Mouse (Mus musculus) retina, postnatal 1 day (tissue): Measurements from ENCODE around the gene Il17ra.

Experiments
- DNase-seq: peaks from one replicate; pipeline ENCODE4 v3.0.0-alpha.2; 2012

The Il17ra gene

GRCm38 (mm10) chr6:120471991-120472441, 9.0 kb downstream of the Il17ra start:
- peak; percentile 61 for DNase-seq

GRCm38 (mm10) chr6:120472455-120473140, 9.6 kb downstream of the Il17ra start:
- peak; percentile 75 for DNase-seq

- DNase-seq, result peak; percentile 47
Observed at GRCm38 (mm10) chr6:120473427-120473826, 10.4 kb downstream of the Il17ra start.

- no peak for DNase-seq
Observed at GRCm38 (mm10) chr6:120475288-120475687, 12.2 kb downstream of the Il17ra start.

GRCm38 (mm10) chr6:120479302-120479701, 16.3 kb downstream of the Il17ra start:
- DNase-seq, result no peak

DNA sequence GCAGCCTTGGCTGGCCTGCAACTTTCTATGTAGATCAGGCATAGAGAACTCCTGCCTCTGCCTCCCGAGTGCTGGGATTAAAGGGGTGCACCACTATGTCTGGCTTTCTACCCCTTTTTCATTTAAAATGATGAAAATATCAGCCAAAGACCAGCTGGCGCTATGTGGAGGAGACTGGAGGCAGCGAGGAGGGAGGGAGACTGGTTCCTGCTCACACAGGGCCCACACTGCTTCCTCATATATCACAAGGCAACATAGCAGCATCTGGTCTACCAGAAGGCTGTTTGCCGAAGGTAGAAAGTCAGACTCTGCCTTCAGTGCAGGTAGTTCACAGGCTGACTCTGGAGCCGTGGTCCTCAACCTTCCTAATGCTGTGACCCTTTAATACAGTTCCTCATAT, 17.3 kb downstream of the Il17ra start:
- no peak for DNase-seq

DNA sequence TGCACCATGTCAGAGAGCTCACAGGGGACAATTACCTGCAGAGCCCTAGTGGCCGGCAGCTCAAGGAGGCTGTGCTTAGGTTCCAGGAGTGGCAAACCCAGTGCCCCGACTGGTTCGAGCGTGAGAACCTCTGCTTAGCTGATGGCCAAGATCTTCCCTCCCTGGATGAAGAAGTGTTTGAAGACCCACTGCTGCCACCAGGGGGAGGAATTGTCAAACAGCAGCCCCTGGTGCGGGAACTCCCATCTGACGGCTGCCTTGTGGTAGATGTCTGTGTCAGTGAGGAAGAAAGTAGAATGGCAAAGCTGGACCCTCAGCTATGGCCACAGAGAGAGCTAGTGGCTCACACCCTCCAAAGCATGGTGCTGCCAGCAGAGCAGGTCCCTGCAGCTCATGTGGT, 18.5 kb downstream of the Il17ra start:
- DNase-seq, result no peak

GRCm38 (mm10) chr6:120482021-120482420, 19.0 kb downstream of the Il17ra start:
- DNase-seq, result no peak

GRCm38 (mm10) chr6:120482756-120483155, 19.7 kb downstream of the Il17ra start:
- DNase-seq, result no peak

- DNase-seq, result peak; percentile 69
Observed at GRCm38 (mm10) chr6:120483211-120483626, 20.2 kb downstream of the Il17ra start.

GRCm38 (mm10) chr6:120485038-120485437, 22.0 kb downstream of the Il17ra start:
- DNase-seq, result no peak

- DNase-seq, result peak; percentile 66
Observed at GRCm38 (mm10) chr6:120486051-120486510, 23.0 kb downstream of the Il17ra start.

- no peak for DNase-seq
Observed at GRCm38 (mm10) chr6:120488647-120489046, 25.6 kb downstream of the Il17ra start.

DNA sequence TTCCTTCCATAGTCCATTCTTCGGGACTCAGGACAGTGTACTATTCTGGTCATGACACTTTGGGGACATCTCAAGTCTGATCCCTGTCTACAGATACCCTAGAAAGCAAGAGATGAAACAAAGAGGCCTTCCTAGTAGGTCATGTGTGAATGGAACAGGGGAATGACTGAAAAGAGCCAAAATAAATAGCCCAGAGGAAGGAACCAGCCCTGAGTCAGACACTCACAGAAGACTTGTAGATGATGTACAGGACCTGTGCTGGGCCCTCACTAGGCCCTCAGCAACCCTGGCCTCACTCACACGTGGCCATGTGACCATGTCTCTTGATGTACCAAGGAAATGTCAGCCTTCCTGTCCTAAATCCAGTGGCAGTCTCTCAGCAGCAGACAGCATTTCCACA, 26.4 kb downstream of the Il17ra start:
- no peak for DNase-seq

DNA sequence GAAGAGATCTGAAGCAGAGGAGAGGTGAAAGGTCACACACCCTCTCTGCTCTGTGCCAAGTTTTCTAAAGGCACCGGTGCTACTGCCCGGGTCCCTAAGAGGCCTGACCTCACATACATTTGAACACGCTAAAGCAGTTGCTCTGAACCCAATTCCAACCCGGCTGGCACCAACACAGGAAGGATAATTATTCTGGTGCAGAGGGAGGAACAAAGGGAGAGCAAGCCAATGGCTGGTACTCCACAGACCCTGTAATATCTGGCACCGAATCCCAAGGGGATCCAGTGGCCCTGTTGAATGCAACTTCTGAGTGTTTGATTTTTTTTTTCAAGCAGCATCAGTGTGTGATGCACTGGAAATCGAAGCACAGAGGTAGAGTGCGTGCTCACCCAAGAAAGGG, 28.0 kb downstream of the Il17ra start:
- DNase-seq, result no peak

DNA sequence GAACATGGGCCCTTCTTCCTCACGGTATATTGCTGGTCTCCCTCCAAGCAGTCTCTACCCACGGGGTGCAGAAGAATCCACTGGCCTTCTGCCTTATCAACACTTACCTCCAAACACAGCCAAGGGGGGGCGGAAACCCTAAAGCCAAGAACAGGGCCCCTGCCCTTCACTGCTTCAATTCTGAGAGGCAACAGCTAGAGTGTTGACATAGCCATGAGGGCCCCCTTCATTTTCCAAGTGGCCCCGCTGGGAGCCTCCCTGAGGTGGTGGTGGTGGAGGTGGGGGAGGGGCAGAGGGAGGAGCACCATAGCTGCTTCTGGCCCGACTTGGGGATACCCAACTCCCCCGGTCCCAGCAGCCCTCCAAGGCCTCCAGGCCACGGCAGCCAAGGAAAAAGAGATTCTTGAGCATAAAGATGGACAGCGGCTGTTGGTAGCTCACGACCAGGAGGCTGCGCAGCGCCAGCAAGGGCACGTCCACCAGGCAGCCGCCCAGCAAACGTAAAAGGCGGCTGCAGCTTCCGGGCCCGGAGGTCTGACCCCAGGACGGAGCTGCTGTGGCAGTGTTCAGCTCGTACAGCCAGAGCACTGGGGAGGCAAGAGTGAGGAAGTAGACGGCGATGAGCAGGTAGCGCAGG, 28.9 kb downstream of the Il17ra start:
- no peak for DNase-seq

- DNase-seq, result peak; percentile 60
Observed at GRCm38 (mm10) chr6:120492499-120493373, 29.7 kb downstream of the Il17ra start.

DNA sequence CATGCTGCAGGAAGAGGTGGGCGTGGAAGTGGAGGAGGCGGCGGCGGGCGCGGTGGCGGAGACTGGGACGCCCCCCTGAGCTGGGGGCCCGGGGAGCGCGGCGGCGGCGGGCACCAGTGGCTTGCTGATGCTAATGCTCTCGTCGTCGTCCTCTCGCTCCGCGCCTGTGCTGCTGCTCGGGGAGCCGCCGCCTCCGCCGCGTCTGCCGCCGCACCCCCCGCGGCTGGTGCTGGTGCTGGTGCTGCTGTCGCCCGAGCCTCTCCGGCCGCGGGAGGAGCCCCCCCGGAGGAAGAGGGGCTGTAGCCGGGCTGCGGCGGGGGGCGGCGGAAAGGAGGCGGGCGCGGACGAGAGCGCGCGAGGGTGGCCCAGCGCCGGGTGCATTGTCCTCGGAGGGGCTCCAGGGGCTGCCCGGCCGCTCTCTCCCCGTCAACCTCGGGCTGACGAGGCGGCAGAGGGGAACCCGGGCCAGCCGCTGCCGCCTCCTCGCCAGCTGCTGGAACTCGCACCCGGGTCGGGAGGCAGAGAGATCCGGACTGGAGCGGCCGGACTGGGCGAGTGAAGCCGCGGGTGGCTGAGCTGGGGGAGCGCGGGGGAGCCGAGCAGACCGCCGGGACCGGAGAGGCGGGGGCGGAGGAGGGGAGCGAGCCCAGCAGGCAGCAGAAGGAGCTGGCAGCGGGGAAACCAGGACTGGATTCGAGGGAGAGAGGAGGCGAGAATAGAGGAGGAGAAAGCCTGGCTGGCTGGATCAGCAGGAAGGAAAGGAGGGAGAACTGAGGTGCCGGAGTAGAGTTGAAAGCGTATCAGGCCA, 30.5 kb downstream of the Il17ra start, which contains the start of gene Tmem121b:
Gene Tmem121b, minus strand, starts transcription at position 434 of the 808 bp plus-strand sequence.
- DNase-seq, result peak; percentile 93

DNA sequence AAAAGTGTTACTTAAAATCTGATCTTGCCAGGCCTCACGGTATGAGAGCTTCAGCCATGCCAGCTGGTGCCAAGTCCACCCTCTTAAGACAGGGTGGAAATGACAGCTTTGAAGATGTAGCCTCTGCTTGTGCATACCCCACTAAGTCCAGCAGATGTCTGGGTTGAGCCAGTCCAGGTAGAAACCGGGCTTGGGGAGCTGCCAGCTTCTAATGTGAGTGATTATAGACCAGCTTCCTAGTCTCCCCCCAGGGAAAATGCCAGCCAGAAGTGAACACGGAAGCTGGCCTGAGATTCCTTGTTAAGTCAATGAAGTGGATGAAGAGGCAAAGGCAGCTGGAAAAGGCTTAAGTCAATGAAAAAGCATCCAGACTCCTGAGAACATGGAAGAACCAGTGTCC, 33.5 kb downstream of the Il17ra start:
- DNase-seq, result peak; percentile 34

DNA sequence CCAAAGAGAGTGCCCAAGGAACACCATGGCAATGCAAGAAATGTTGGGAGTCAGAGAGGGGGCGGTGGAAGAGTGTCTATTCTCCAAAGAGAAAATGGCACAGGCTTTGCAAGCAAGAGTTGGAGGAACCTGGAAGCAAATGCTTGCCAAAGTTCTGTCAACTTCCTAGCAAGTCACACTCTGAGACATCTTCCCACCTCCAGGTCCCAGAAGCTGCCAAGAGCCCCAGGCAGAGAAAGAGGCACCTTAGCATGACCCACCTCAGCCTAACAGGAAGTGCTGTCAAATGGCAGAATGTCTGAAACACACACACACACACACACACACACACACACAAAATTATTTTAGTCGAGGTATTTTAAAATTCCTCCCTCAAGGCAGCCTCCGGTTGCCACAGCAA, 41.0 kb downstream of the Il17ra start:
- no peak for DNase-seq

GRCm38 (mm10) chr6:120505531-120505930, 42.5 kb downstream of the Il17ra start:
- peak; percentile 80 for DNase-seq

DNA sequence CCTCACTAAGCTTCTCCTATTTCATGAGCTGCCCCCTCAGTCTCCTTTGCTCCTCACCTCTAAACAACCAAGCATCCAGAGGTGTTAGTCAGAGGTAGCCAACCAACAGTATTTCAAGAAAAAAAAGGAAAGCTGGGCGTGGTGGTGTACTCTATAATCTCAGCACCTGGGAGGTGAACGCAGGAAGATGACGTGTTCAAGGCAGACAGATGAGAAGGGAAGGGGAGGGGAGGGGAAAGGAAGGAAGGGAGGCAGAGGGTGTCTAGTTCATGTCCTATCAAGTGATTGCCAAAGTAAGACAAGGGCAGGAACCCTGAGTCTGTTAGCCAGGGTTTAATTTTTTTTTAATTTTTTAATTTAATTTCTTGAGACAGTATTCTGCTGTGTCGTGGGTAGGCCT, 45.6 kb downstream of the Il17ra start:
- no peak for DNase-seq
